Mouse (Mus musculus) ES-E14 (cell line): Measurements from ENCODE around the gene Crct1. TPM values are rescaled to one million over a fixed set of nuclear protein-coding genes. Genes with fewer than 3 reads are reported as not detected.

Source experiments
- DNase-seq: peaks from one replicate; pipeline ENCODE4 v3.0.0-alpha.2; 2013; ENCODE audit warnings: low read depth, low spot score
- H3K27ac ChIP-seq: 2 replicates; pipeline ENCODE4 v1.5.1; 2012; ENCODE audit warnings: low read depth, mild to moderate bottlenecking, low read length, moderate library complexity, mixed read lengths; ENCODE audit not compliant: poor library complexity, insufficient read depth, severe bottlenecking
- H3K36me3 ChIP-seq: 2 replicates; pipeline ENCODE4 v1.6.1; 2012; ENCODE audit warnings: mild to moderate bottlenecking, low read length, moderate library complexity, mixed read lengths; ENCODE audit not compliant: control insufficient read depth, poor library complexity, insufficient read depth, severe bottlenecking
- H3K4me1 ChIP-seq, 2 experiments: fragments of 150-350 bp in 1 of 2; sonication (generic) in 1 of 2; 2 replicates each; pipeline ENCODE4 v1.6.1; 2012; ENCODE audit warnings: low read length in 2 of 2, mild to moderate bottlenecking in 1 of 2, mixed read lengths in 1 of 2; ENCODE audit not compliant: control insufficient read depth in 2 of 2, insufficient read depth in 2 of 2, poor library complexity in 1 of 2
- H3K4me3 ChIP-seq, 2 experiments: fragments of 150-350 bp in 1 of 2; sonication (generic) in 1 of 2; 2 replicates each; pipeline ENCODE4 v1.5.1; 2012; ENCODE audit warnings: low read length in 2 of 2, low read depth in 1 of 2, mild to moderate bottlenecking in 1 of 2, mixed read lengths in 1 of 2; ENCODE audit not compliant: insufficient read depth in 1 of 2, poor library complexity in 1 of 2, severe bottlenecking in 1 of 2
- H3K9ac ChIP-seq: 2 replicates; pipeline ENCODE4 v1.6.1; 2012; ENCODE audit warnings: low read depth, mild to moderate bottlenecking, low read length, mixed read lengths; ENCODE audit not compliant: poor library complexity, insufficient read depth, severe bottlenecking
- H3K9me3 ChIP-seq: fragments of 150-350 bp; sonication (generic); 2 replicates; pipeline ENCODE4 v1.6.1; 2012; ENCODE audit warnings: low read depth, mild to moderate bottlenecking, low read length; ENCODE audit not compliant: control insufficient read depth, insufficient read depth
- CHD2 ChIP-seq: IDR thresholded peaks from 2 replicates; pipeline ENCODE4 v1.6.1; 2014; ENCODE audit warnings: mild to moderate bottlenecking, low read depth, low read length, inconsistent platforms
- HCFC1 ChIP-seq: IDR thresholded peaks from 2 replicates; pipeline ENCODE4 v1.6.1; 2012; ENCODE audit warnings: low read length, inconsistent platforms, borderline replicate concordance; ENCODE audit not compliant: insufficient read depth
- MAFK ChIP-seq: IDR thresholded peaks from 2 replicates; pipeline ENCODE4 v1.6.1; 2014; ENCODE audit warnings: mild to moderate bottlenecking, low read depth, low read length, inconsistent platforms; ENCODE audit not compliant: insufficient read depth
- ZC3H11A ChIP-seq: IDR thresholded peaks from 2 replicates; pipeline ENCODE4 v1.6.1; 2012; ENCODE audit warnings: low read depth, mild to moderate bottlenecking, inconsistent platforms, low read length, borderline replicate concordance
- ZNF384 ChIP-seq: IDR thresholded peaks from 2 replicates; pipeline ENCODE4 v1.6.1; 2012; ENCODE audit warnings: low read depth, low read length, inconsistent platforms
- in situ Hi-C, 2 experiments: fragments of 600-800 bp; cut with MboI; formaldehyde crosslinking; loops; one replicate each; pipeline ENCODE4 v1.15.1; 2025; ENCODE audit warnings: low sequenced_read_pairs in 2 of 2, inconsistent platforms in 1 of 2; ENCODE audit not compliant: unreplicated experiment in 2 of 2
- total RNA-seq: library from RNA; depleted of rRNA; stranded (reverse); fragments of 300-350 nt; gene quantifications from 2 replicates; pipeline ENCODE4 v1.2.3, GENCODE M21; 2012; rRNA removed

Gene Crct1
- total RNA-seq, 1 experiment = 6.2 TPM

- no peak for TF ChIP-seq MAFK
- no peak for TF ChIP-seq ZNF384
- TF ChIP-seq ZC3H11A = no peak
- no peak for TF ChIP-seq CHD2
- no peak for TF ChIP-seq HCFC1
- Histone ChIP-seq H3K27ac (no peak within 1 kb of the TSS), H3K4me1 (no peaks in the 10 kb centered on the region), H3K4me3 (no peak within 1 kb of the TSS), H3K9ac (no peak within 1 kb of the TSS), H3K9me3 (no peaks in the 10 kb centered on the region), H3K36me3 (no peaks in the 10 kb centered on the region)
- in situ Hi-C loops = no loop called here
- no peak for DNase-seq
Measured at GRCm38 (mm10) chr3:92991926-92992325, 23.6 kb downstream of the Crct1 start, which contains the start of gene Lce3f. TSS of gene Lce3f (plus strand) at chr3:92992226.

GRCm38 (mm10) chr3:92978484-92978883, 37.0 kb downstream of the Crct1 start:
- Histone ChIP-seq H3K36me3 (no peaks in the 10 kb centered on the region), H3K4me1 (no peaks in the 10 kb centered on the region), H3K9me3 (no peaks in the 10 kb centered on the region), H3K4me3 (no peak overlapping the region), H3K9ac (no peak overlapping the region), H3K27ac (no peak overlapping the region)
- TF ChIP-seq MAFK (no peak), CHD2 (no peak), ZC3H11A (no peak), ZNF384 (no peak), HCFC1 (no peak)
- in situ Hi-C loops = no loop called here
- DNase-seq = no peak

- H3K36me3 ChIP-seq = no peaks in the 10 kb centered on the region
- no peak within 1 kb of the TSS for H3K4me3 ChIP-seq
- in situ Hi-C loops = no loop called here
- no peak for DNase-seq
- no peak within 1 kb of the TSS for H3K9ac ChIP-seq
- no peak within 1 kb of the TSS for H3K27ac ChIP-seq
- no peaks in the 10 kb centered on the region for H3K4me1 ChIP-seq
- no peaks in the 10 kb centered on the region for H3K9me3 ChIP-seq
- TF ChIP-seq ZNF384 (no peak), ZC3H11A (no peak), HCFC1 (no peak), MAFK (no peak)
Measured at GRCm38 (mm10) chr3:92966761-92967160, 48.7 kb downstream of the Crct1 start, which contains the start of gene Lce3e. TSS of gene Lce3e (plus strand) at chr3:92967061.

Other genes starting within 250 kb of the Crct1 start
- not detected in 2 replicates for gene Lce1i, start 236.8 kb downstream of the Crct1 start, total RNA-seq
- gene Lce1j, start 225.2 kb downstream of the Crct1 start, total RNA-seq = not detected in 2 replicates
- gene Lce1k, start 207.8 kb downstream of the Crct1 start, total RNA-seq = not detected in 2 replicates
- gene Kprp, start 188.4 kb downstream of the Crct1 start, total RNA-seq = not detected in 2 replicates
- not detected in 2 replicates for gene Lce1l, start 164.4 kb downstream of the Crct1 start, total RNA-seq
- gene 2310050C09Rik, start 145.5 kb downstream of the Crct1 start, total RNA-seq = not detected in 2 replicates
- not detected in 2 replicates for gene Lce3a, start 89.5 kb downstream of the Crct1 start, total RNA-seq
- gene Lce3b, start 82.7 kb downstream of the Crct1 start, total RNA-seq = not detected in 2 replicates
- not detected in 2 replicates for gene Lce3c, start 71.2 kb downstream of the Crct1 start, total RNA-seq
- not detected in 2 replicates for gene Lce3d, start 58.3 kb downstream of the Crct1 start, total RNA-seq
- gene Lce3e, start 48.6 kb downstream of the Crct1 start, total RNA-seq = not detected in 2 replicates
- gene Lce3f, start 23.5 kb downstream of the Crct1 start, total RNA-seq = not detected in 2 replicates
- not detected in 2 replicates for gene Lce1m, start 3.4 kb upstream of the Crct1 start, total RNA-seq
- 0.58 and 1.1 TPM in 2 replicates for gene Gm4858, start 53.1 kb upstream of the Crct1 start, total RNA-seq
- gene Crnn, start 129.1 kb upstream of the Crct1 start, total RNA-seq = not detected in 2 replicates
- not detected in 2 replicates for gene Flg2, start 181.6 kb upstream of the Crct1 start, total RNA-seq